Mouse (Mus musculus): ENCODE measurements around the gene Zfyve28.

Gene Zfyve28

DNA sequence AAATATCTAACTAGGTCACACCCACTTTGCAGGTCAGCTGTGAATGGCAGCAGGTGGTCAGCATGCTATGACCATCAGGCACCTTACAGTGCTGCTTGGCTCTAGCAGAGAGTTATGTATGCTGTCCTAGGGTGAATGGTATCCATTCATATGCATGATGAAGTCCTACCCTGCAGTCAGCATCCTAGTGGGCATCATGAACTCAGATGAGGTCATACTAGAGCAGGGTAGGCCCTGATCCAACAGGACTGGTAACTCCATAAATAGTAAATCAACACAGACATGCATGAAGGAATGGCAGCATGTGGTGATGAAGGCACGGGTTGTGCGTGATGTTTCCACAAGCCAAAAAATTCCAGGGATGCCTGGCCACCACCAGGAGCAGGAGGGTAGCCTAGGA lies 82.5 kb downstream of the Zfyve28 start:
- no peak for DNase-seq (ENCODE audit: low spot score)

DNA sequence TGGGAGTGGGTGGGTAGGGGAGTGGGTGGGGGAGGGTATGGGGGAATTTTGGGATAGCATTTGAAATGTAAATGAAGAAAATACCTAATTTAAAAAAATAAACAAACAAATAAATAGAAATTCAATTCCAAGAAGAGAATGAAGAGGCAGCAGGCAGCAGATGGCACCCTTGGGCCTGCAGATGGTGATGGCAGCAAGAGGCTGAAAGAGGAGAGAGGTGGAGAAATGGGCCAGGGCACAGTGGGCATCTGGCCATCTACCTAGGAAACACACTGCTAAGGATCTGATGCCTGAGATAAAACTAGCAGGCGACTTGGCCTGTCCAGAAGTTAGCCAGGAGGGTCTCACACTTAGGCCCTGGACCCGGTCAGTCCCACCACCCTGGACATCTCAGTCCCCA lies 83.3 kb downstream of the Zfyve28 start:
- no peak for DNase-seq (ENCODE audit: low spot score)

DNA sequence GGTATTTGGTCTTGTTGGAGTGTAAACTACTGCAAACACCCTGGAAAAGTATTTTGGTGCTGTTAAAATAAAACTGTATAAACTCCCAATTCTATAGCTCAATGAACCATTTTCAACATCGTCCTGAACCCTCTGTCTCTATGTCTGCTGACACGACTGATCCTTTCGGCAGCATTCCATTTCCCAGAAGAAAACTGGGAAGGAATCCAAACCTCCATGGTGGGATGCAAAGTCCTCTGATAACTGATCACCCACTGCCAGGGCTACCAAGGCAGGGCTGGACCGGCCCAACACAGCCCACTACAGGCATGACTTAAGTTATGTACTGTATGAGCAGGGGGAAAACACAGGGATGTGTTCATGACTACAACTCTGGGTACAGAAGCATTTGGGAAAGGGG lies 86.2 kb downstream of the Zfyve28 start:
- DNase-seq (ENCODE audit: low spot score): no peak

DNA sequence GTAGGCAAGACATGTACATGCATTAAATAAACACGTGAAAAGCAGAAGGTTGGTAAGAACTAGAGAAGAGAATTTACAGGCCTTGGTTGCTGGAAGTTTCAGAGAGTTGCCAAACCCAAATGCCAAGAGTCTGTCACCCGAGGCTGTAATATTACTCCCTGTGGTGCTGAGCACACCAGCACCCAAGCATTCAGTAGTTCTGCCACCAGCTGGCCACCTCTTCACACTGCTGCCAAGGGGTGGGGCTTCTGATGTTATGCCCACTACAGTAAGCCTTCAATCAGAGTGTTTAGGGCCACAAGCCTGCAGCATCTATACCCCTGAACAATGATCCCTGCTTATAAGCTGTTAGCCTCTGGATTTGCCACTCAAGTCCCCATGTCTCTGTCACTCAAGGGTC lies 86.9 kb downstream of the Zfyve28 start:
- DNase-seq (ENCODE audit: low spot score): no peak

DNA sequence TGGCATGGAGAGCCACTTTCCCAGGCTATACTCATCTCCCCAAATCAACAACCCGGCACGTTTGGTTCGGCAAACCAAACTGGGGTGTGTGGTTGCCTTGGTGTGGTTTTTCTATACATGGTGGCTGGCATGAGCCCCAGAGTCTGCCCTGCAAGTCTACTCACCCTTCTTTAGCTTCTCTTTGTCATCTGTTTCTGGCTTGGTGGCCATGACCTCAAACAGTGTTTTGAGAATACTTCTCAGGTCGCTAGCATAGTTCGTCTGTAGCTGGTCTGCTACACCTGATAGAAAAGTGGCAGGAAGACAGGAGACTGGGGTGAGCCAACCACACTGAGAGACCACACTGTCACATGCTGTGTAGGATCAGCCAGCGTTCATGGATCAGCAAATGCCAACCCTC lies 89.6 kb downstream of the Zfyve28 start:
- no peak for DNase-seq (ENCODE audit: low spot score)

DNA sequence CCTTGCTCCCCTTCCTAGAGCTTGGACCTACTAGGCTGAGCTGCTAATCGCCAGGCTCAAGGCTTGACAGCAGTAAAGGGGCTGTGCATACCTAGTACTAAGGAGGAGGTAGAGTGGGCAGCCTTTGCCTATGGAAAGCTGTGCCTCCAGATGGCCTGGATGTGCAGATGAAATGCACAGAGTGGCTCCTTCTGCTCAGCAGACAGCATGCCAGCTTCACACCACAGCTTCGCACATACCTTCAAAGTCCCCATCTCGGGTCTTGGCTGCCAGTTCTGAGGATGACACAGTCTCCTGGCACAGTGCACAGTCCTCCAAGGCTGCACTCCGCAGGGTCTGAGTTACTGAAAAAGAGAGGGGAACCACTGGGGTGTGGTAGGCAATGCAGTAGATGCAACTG lies 91.0 kb downstream of the Zfyve28 start:
- peak; percentile 72 for DNase-seq (ENCODE audit: low spot score)

DNA sequence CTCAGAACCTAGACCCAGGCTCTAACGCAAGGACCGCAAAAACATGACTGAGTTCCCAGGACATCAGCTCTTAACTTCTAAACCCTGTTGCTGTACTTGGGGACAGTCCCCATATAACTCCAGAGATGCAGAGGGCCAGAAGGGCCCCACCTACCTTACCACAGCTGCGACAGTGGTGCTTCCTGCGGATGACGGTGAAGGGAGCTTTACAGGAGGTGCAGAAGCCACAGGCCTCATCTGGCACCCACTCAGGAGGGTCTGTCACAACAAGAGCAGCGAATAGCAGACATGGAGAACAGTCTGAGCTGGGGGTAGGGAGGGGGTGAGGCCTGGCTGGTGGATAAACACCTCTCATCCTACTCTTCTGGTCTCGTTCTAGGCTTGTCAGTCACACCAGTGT lies 91.8 kb downstream of the Zfyve28 start:
- DNase-seq (ENCODE audit: low spot score): no peak

DNA sequence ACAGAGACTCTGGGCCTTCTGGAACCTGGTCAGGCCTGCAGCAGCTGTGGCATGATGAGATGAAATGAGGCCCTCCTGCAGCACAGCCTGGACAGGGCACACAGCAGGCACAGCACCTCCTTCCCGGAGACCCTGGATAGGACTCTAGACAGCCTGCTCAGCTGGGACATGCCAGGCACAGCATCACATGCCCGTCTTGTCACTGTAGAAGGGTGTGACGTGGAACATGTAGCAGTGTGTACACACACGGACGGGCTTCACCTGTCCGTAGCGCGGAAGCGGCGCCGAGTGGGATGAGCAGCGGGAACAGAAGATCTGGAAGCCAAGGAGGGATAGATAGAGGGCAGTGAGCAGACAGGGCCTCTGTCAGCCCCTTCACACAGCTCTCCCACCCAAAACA lies 92.5 kb downstream of the Zfyve28 start:
- DNase-seq (ENCODE audit: low spot score): no peak

DNA sequence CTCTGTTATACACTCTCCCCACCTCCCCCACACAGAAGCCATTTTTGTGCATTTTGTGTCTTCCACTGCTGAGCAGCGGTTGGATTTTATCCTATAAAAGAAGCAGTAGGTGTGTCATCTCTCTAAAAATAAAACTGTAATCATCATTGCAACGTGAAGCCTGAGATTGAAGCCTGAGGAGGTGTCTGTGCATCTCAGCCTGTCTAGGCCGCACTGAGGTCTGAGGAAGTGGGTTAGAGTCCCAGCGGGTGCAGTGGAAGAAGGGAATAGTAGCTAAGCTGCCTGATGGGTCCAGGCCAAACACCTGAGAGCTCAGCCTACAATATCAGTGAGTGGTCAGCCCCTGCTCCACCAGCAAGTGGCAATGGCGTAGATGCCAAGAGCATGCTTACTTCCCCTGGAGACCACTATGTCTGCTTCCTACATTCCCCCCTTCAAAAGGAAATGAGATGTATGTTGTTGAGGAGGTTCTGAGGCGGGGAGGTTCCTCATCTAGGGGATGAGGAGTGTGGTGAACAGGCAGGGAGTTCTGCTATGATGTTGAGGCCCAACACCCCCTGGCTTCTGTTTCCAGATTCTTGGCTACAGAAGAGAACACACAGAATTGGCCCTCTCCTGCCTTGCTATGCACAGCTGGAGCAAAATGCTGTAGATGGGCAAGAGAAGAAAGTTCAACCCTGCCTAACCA lies 93.1 kb downstream of the Zfyve28 start:
- DNase-seq (ENCODE audit: low spot score): peak; percentile 63

DNA sequence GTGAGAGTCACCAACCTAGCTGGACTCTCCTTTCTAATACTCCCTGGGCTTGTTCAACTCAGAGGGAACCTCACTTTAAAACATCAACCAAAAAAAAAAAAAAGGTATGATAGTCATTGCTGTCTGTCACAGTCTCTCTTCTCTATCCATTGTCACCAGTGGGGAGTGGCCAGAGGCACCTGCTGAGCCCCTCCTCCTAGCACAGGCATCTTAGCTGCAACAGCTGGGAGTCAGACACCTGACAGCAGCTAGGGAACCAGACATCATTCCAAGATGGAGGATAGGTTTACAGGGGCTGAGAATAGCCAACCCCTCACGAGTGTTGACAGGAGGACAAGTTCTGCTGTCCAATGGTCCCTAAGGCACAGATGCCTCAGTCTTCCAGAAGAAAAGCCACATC lies 93.8 kb downstream of the Zfyve28 start:
- no peak for DNase-seq (ENCODE audit: low spot score)

DNA sequence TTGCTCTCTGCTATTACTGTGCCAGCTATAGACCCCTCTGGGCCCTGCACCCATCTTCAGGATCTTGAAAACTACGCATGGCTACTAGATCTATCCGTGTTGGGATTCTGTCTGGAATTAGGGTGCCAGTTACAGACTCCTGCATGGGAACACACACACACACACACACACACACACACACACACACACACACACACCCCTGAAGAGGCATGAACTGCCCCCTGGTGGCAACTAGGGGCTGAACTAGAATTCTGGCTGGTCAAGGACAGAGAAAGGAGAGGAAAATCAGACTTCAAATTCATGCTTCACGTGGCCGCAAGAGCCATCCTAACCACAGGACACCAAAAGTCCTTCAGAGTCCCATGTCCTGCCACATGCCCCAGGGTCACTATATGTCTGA lies 96.4 kb downstream of the Zfyve28 start:
- no peak for DNase-seq (ENCODE audit: low spot score)

DNA sequence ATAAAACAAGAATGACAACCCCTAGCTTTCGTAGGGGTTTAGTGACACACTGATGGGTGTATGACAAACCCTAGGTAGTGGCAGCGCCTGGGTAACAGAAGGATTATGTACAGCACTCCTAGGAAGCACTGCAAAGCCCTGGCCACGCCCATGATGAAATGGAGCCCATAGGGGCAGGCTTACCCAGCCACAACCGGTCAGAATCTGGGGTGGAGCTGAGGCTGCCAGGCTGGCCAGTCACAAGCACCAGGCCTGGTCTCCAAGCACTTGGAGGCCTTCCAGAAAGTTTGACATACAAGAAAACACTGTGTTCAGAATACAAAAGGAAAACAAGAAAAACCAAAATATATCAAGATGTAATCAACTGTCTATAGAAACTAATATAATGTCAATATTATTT lies 97.2 kb downstream of the Zfyve28 start:
- DNase-seq (ENCODE audit: low spot score): no peak

DNA sequence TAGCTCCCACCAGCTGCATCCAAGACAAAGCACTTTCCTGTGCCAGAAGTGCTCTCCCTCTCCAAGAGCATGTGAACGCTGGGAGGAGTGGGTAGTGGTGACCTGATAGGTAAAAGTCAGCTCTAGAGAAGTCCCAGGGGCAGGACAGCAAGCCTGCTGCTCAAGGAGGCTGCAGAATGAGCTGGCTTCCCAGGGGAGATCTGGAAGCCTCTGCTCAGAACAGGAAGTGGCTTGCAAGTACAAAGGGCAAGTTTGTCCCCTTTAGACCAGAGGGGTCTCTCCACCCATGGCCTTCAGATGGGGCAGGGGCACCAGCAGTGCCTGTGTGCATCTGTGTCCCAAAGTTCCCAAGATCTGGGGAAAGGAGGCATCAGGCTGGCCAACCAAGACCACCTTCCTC lies 98.7 kb downstream of the Zfyve28 start:
- no peak for DNase-seq (ENCODE audit: low spot score)

DNA sequence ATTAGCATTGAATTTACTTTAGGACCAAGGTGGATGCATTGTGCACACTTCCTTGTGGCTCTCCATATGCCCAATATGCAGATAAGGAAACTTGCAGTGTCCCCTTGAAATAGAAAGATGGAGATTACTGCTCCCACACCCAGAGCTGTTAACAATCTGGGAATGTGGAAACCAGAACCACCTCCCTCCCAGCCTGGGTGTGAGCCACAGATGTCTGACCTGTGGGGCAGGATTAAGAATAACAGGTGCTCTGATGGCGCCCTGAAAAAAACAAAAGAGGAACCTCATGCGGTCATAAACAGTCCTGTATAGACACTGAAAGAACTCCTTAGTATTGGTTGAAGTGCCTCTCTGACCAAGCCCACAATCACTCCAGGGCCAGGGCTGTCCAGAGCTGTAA lies 99.4 kb downstream of the Zfyve28 start:
- no peak for DNase-seq (ENCODE audit: low spot score)

DNA sequence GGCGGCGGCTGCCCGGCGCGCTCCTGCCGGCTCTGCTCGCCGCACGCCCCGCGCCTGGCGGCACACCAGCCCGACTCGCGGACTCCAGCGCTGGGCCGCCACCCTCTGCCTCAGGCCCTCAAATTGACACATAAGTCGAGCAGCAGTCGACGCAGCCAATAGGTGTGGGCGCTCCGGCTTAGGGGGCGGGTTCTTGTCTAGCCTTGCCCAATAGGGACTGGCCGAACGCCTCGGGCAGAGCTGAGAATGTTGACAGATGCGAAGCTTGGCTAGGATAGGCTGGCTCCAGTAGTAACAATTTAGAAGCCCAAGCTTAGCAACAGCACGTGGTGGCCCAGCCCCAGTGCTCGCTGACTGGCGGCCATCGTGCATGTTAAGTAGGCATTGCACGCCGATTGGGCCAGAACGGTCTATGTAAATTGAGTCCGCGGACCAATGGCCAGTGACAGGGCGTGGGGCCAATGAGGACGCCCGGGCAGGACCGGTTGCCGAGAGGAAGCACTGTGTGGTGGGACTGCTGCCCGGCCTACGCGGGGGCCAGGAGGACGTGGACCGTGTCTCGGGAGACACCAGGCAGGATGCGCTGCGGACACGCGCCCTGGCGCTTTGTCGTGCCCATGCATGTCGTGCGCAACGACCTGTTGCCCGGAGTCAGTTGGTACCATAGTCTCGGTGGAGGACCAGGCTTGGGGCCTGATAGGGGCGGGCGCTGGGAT lies 100.5 kb downstream of the Zfyve28 start, which contains the start of gene Mxd4:
Mxd4 (minus strand) TSS at position 120 of the 716 bp plus-strand sequence.
- peak; percentile 100 for DNase-seq (ENCODE audit: low spot score)

DNA sequence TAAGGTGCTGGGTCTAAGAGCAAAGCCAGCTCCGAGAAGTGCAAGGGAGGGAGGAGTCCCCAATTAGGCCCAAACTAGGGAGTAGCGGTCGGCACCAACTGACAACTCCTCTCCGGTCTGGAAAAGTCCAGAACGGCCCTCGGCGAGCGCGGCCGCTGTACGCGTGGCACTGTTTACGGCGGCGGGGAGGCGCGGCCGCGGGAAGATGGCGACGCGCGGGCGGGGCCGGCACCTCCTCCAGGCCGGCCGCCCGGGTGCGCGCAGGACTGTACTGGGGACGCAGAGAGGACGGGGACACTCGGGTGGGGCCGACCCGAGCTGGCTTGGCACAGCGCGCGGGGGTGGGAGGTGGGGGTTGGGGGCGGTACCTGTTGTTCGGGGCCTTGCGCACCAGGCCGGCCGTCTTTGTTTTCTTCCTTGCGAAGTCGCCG lies 101.3 kb downstream of the Zfyve28 start:
- no peak for DNase-seq (ENCODE audit: low spot score)

DNA sequence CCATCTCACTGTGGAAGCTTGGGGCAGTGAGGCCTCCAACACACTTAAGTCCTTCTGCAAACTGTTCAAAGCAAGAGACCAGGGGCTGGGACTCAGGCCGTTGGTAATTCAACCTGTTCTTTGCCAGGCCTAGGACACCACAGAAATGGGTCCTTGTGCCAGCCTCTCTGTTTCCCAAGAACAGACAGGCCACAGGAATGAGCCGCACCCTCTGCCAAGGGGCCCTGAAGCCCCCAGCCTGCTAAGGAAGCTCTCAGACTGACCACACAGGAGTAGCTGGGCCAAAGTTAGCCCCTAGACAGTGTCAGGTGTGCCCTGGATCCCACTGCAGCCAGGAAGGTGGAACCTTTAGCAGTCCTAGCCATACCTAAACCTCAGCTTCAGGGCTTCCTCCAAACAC lies 101.9 kb downstream of the Zfyve28 start:
- DNase-seq (ENCODE audit: low spot score): no peak

DNA sequence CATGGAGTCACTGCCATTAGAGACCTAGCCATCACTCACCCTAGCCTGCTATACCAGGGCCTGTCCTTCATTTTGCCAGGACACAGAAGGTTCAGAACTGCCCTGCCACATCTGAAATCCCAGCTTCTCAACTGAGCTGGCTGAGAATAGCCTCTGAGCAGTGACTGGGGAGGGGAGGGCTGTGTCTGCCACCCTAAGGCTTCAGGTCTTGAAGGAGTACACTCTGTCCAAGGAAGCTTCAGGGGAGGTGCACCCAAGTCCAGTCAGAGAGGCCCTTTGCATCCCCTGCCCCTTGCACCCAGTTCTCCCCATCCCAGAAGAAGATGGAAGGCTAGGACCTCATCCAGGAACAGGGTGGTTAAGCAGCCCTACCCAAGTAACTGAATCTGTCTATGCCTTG lies 102.5 kb downstream of the Zfyve28 start:
- DNase-seq (ENCODE audit: low spot score): no peak

DNA sequence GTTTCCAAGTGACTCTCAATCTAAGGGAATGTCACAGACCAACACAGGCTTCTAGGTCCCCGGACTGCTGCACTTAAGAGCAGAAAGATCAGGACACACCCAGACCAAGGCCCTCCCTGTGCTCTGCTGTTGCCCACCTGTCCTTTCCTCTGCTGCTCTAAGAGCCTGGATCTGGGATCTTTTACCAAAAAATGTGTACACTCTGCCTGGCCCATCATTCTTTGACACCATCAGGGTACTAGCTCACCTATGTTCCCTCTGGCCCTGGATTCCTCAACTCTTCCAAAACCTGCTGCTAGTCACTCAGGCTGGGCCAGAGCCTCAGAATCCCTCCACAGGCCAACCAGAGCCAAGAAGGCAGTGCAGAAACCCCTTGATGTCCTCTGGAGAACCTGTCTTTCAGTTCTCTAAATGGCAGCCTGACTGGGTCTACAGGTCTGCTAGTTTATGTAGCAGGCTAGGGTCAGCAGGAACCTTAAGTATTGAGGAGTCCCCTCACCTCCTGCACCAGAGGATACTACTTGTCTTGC lies 103.1 kb downstream of the Zfyve28 start:
- DNase-seq (ENCODE audit: low spot score): no peak

DNA sequence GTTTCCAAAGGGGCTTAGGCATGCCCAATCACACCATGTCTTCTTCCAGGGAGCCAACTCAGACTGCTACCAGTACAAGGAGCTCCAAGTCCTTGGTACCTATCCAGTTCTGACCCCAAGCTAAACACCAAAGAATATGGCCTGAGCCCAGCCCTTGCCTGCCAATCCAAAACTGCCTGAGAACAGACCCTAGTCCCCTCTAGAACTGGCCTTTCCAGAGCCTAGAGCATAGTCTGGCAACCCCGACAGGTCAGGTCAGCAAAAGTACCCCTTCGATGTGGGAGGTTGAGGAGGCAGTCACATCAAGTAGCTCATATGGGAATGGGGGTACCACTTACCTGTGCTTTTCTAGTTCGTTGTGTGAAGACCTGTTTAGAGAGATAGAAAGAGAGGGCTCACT lies 104.3 kb downstream of the Zfyve28 start:
- DNase-seq (ENCODE audit: low spot score): no peak

DNA sequence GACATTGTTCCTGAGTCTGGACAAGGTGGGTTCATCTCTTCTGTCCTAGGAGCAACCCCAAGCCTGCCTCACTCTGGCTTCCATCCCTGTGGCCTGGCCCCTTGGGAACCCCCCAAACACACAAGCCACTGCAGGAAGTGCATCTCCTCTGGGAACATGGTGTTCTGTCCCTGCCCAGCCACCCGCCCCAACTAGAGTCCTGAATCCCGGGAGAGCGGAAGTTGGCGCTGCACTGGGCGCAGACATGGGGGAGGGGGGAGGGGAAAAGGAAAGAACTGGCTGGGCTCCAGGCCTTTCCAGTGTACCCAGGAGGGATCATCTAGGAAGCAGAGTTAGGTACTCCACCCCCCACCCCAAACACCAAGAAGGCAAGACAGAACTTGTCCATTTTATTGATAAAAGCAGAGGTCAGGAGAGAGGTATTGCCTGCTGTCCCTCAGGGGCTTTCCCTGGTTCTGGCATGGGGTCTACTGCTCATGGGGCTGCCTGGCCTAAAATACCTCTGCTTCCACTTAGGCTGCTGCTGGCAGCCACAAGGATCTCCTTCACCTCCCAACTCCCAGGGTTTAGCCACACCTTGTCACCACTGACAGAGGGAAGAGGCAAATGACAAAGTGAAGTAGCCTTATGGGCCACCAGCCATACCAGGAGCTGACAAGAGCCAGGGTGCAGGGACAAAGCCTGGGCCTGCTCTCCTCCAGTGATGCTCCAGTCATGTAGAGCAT lies 104.9 kb downstream of the Zfyve28 start:
- DNase-seq (ENCODE audit: low spot score): no peak

DNA sequence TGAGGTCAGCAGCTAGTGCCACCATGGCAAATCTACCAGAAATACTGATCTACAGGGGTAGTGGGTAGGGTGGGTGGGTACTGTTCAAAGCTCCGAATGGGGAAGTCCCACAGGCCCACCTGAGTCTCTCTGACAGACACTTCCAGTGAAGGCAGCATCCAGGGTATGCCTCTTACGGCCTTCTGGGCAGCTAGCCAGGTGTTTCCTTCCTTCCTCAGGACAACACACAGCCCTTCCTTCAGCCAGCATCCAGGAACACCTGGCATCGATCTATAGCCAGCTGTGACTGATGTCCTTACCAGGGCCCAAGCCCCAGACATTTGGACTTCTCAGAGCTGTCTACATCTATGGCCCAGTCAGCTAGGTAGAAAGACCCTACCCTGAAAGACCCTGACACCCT lies 105.8 kb downstream of the Zfyve28 start:
- DNase-seq (ENCODE audit: low spot score): no peak

DNA sequence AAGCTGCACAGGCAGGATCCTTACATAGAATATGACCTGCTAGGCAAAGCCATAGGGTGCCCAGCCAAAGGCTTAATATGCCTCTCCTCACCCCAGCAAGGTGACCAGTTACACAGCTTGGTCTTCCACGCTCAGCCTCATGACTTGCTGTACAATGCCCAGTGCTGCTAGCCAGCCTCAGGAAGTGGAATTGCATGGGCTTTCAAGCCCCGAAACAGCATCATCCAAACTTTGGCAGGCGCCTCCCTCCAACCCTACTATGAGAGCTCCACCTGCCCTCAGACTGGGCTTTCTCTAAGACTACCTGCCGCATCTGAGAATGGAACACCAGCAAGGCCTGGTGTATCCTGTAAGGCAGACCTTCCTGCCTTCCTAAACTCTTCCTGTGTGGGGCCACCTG lies 110.4 kb downstream of the Zfyve28 start:
- DNase-seq (ENCODE audit: low spot score): no peak

Data from left cerebral cortex, adult 11 months (tissue).